Mouse (Mus musculus) embryonic facial prominence, embryonic 11.5 days (tissue): ENCODE results near the gene Ostm1. TPM values are rescaled to one million over a fixed set of nuclear protein-coding genes. Genes with fewer than 3 reads are reported as not detected.
A peak's percentile ranks its signal among the peaks of the same experiment; 100 is the strongest.

ENCODE experiments used
- ATAC-seq: fragments of 200-750 bp; cut with Nextera tagmentation; replicated peaks from 2 replicates; pipeline ENCODE4 v1.8.0; 2017; ENCODE audit warnings: low read depth; ENCODE audit not compliant: insufficient number of reproducible peaks, low FRiP score, low TSS enrichment
- DNase-seq: peaks from one replicate; pipeline ENCODE4 v3.0.0-alpha.2; 2015; ENCODE audit warnings: low spot score
- H3K27ac ChIP-seq: fragments of 300-500 bp; sonication (generic); replicated peaks from 2 replicates; pipeline ENCODE4 v1.5.1; 2014; ENCODE audit warnings: mild to moderate bottlenecking, low read depth, low read length, control low read depth
- H3K27me3 ChIP-seq: fragments of 300-500 bp; sonication (generic); 2 replicates; pipeline ENCODE4 v1.6.1; 2014; ENCODE audit warnings: mild to moderate bottlenecking, low read length, moderate library complexity, mixed read lengths; ENCODE audit not compliant: control insufficient read depth, insufficient read depth
- H3K36me3 ChIP-seq: fragments of 300-500 bp; sonication (generic); replicated peaks from 2 replicates; pipeline ENCODE4 v1.6.1; 2014; ENCODE audit warnings: low read depth, mild to moderate bottlenecking, low read length, moderate library complexity, mixed read lengths; ENCODE audit not compliant: control insufficient read depth, insufficient read depth
- H3K4me1 ChIP-seq: fragments of 300-500 bp; sonication (generic); 2 replicates; pipeline ENCODE4 v1.6.1; 2014; ENCODE audit warnings: low read length, mixed read lengths; ENCODE audit not compliant: control insufficient read depth, insufficient read depth
- H3K4me2 ChIP-seq: fragments of 300-500 bp; sonication (generic); 2 replicates; pipeline ENCODE4 v1.6.1; 2014; ENCODE audit warnings: low read depth, mild to moderate bottlenecking, control low read depth, low read length, moderate library complexity
- H3K4me3 ChIP-seq: fragments of 300-500 bp; sonication (generic); 2 replicates; pipeline ENCODE4 v1.5.1; 2014; ENCODE audit warnings: low read depth, low read length, control low read depth
- H3K9ac ChIP-seq: fragments of 300-500 bp; sonication (generic); replicated peaks from 2 replicates; pipeline ENCODE4 v1.6.1; 2014; ENCODE audit warnings: mild to moderate bottlenecking, control low read depth, low read length
- H3K9me3 ChIP-seq: fragments of 300-500 bp; sonication (generic); replicated peaks from 2 replicates; pipeline ENCODE4 v1.6.1; 2016; ENCODE audit warnings: mild to moderate bottlenecking, low read length, inconsistent platforms, mixed read lengths; ENCODE audit not compliant: control insufficient read depth
- WGBS: fragments of 180-500 bp; shearing (Covaris S2); extraction: QIAGEN DNeasy Blood & Tissue Kit; methylation state at CpG from one replicate; pipeline ENCODE4 v1.1.7; 2014; 5-methylcytosine and 5-hydroxymethylcytosine counted together
- polyA plus RNA-seq: library from polyadenylated mRNA; unstranded; fragments of >200 nt; fragmentation: Nextera tagmentation; extraction: Ambion mirVana; gene quantifications from 2 replicates; pipeline ENCODE4 v1.2.1, GENCODE M21; 2014

Ostm1 gene
- polyA plus RNA-seq, 1 experiment from 2014 or later, result 16.0 TPM

GRCm38 (mm10) chr10:42635566-42636359, 52.1 kb downstream of the Ostm1 start:
- WGBS, result under 1% methylated on average over 47 of the region's 52 CpGs
- Histone ChIP-seq H3K36me3 (no peaks in the 10 kb centered on the region), H3K27ac (no peak overlapping the region), H3K9ac (no peak overlapping the region), H3K4me1 (peaks cover 4% of the 10 kb centered on the region; the same call in 1 of the 2 replicates), H3K9me3 (no peaks in the 10 kb centered on the region), H3K4me3 (peak overlapping the region; percentile 22), H3K27me3 (peaks cover 57% of the 10 kb centered on the region), H3K4me2 (peak overlapping the region; percentile 33)
- DNase-seq (peak; percentile 16), ATAC-seq (no peak)

GRCm38 (mm10) chr10:42636360-42637182, 52.9 kb downstream of the Ostm1 start:
- no peak overlapping the region for H3K4me3 ChIP-seq
- WGBS, result 2% methylated on average over 27 of the region's 27 CpGs
- H3K4me1 ChIP-seq, result peaks cover 4% of the 10 kb centered on the region; the same call in 1 of the 2 replicates
- DNase-seq (no peak), ATAC-seq (no peak)
- H3K27me3 ChIP-seq, result peaks cover 50% of the 10 kb centered on the region
- H3K4me2 ChIP-seq, result no peak overlapping the region; the same call in 1 of the 2 replicates
- H3K9ac ChIP-seq, result no peak overlapping the region
- H3K36me3 ChIP-seq, result no peaks in the 10 kb centered on the region
- no peak overlapping the region for H3K27ac ChIP-seq
- no peaks in the 10 kb centered on the region for H3K9me3 ChIP-seq

- Histone ChIP-seq H3K4me1 (peaks cover 4% of the 10 kb centered on the region; the same call in 1 of the 2 replicates), H3K27ac (no peak overlapping the region), H3K4me2 (no peak overlapping the region), H3K9ac (no peak overlapping the region), H3K9me3 (no peaks in the 10 kb centered on the region), H3K27me3 (peaks cover 45% of the 10 kb centered on the region), H3K4me3 (no peak overlapping the region), H3K36me3 (no peaks in the 10 kb centered on the region)
- WGBS, result 4% methylated on average over 18 of the region's 18 CpGs
- ATAC-seq (peak; percentile 45; the same call in 1 of the 2 replicates), DNase-seq (peak; percentile 95)
Measured at GRCm38 (mm10) chr10:42637183-42637788, 53.7 kb downstream of the Ostm1 start.

GRCm38 (mm10) chr10:42639856-42640255, 56.2 kb downstream of the Ostm1 start:
- ATAC-seq, result no peak
- H3K36me3 ChIP-seq, result no peaks in the 10 kb centered on the region
- 87% methylated on average over 6 of the region's 6 CpGs for WGBS
- no peak overlapping the region for H3K9ac ChIP-seq
- H3K4me3 ChIP-seq, result no peak overlapping the region
- no peak overlapping the region for H3K4me2 ChIP-seq
- no peak for DNase-seq
- H3K27ac ChIP-seq, result no peak overlapping the region
- H3K9me3 ChIP-seq, result no peaks in the 10 kb centered on the region
- H3K27me3 ChIP-seq, result peaks cover 24% of the 10 kb centered on the region
- peaks cover 4% of the 10 kb centered on the region; the same call in 1 of the 2 replicates for H3K4me1 ChIP-seq

- DNase-seq (no peak), ATAC-seq (no peak)
- H3K27ac ChIP-seq, result no peak overlapping the region
- no peaks in the 10 kb centered on the region for H3K27me3 ChIP-seq
- WGBS, result 85% methylated on average over 9 of the region's 9 CpGs
- H3K4me1 ChIP-seq, result no peaks in the 10 kb centered on the region
- no peak overlapping the region for H3K9ac ChIP-seq
- H3K36me3 ChIP-seq, result no peaks in the 10 kb centered on the region
- no peak overlapping the region for H3K4me2 ChIP-seq
- no peak overlapping the region for H3K4me3 ChIP-seq
- no peaks in the 10 kb centered on the region for H3K9me3 ChIP-seq
Measured at GRCm38 (mm10) chr10:42643638-42644037, 60.0 kb downstream of the Ostm1 start.

- DNase-seq (no peak), ATAC-seq (no peak)
- H3K27me3 ChIP-seq, result no peaks in the 10 kb centered on the region
- H3K4me1 ChIP-seq, result no peaks in the 10 kb centered on the region
- no peaks in the 10 kb centered on the region for H3K36me3 ChIP-seq
- no peak overlapping the region for H3K4me3 ChIP-seq
- no peaks in the 10 kb centered on the region for H3K9me3 ChIP-seq
- H3K9ac ChIP-seq, result no peak overlapping the region
- H3K4me2 ChIP-seq, result no peak overlapping the region
- H3K27ac ChIP-seq, result no peak overlapping the region
- 51% methylated on average over 4 of the region's 4 CpGs for WGBS
Measured at GRCm38 (mm10) chr10:42646340-42646739, 62.7 kb downstream of the Ostm1 start.

GRCm38 (mm10) chr10:42661916-42662315, 78.3 kb downstream of the Ostm1 start:
- no peak overlapping the region for H3K9ac ChIP-seq
- H3K9me3 ChIP-seq, result no peaks in the 10 kb centered on the region
- 89% methylated on average over 2 of the region's 2 CpGs for WGBS
- no peak overlapping the region for H3K4me2 ChIP-seq
- no peak overlapping the region for H3K4me3 ChIP-seq
- no peaks in the 10 kb centered on the region for H3K27me3 ChIP-seq
- H3K4me1 ChIP-seq, result no peaks in the 10 kb centered on the region
- H3K27ac ChIP-seq, result no peak overlapping the region
- ATAC-seq (no peak), DNase-seq (no peak)
- no peaks in the 10 kb centered on the region for H3K36me3 ChIP-seq
